Mouse (Mus musculus) left cerebral cortex, adult 2 months (tissue): ENCODE measurements around the gene Gnai2. TPM values are rescaled to one million over a fixed set of nuclear protein-coding genes. Genes with fewer than 3 reads are reported as not detected.
A peak's percentile ranks its signal among the peaks of the same experiment; 100 is the strongest.

Source experiments
- DNase-seq, 2 experiments: peaks; one replicate each; pipeline ENCODE4 v3.0.0; 2021 to 2022; ENCODE audit warnings: low spot score in 2 of 2, mixed read lengths in 1 of 2; ENCODE audit errors: extremely low spot score in 1 of 2
- H3K27ac ChIP-seq: fragments of 200-600 bp; 2 replicates; pipeline ENCODE4 v1.8.1; 2022
- H3K4me3 ChIP-seq: fragments of 200-600 bp; 2 replicates; pipeline ENCODE4 v1.8.1; 2022
- CTCF ChIP-seq: fragments of 200-600 bp; IDR thresholded peaks from 2 replicates; pipeline ENCODE4 v1.8.1; 2022; ENCODE audit warnings: antibody characterized with exemption, mild to moderate bottlenecking, moderate library complexity
- intact Hi-C: fragments of 180-260 bp; cut with DNase I; formaldehyde crosslinking; loops from one replicate; pipeline ENCODE4 v1.15.1; 2025
- total RNA-seq, 2 experiments: library from RNA; stranded (reverse); gene quantifications; 2 replicates each; pipeline ENCODE4 v1.2.3; 2021

The Gnai2 gene
- total RNA-seq, 2 experiments from 2014 or later, result 201 to 213 TPM

DNA sequence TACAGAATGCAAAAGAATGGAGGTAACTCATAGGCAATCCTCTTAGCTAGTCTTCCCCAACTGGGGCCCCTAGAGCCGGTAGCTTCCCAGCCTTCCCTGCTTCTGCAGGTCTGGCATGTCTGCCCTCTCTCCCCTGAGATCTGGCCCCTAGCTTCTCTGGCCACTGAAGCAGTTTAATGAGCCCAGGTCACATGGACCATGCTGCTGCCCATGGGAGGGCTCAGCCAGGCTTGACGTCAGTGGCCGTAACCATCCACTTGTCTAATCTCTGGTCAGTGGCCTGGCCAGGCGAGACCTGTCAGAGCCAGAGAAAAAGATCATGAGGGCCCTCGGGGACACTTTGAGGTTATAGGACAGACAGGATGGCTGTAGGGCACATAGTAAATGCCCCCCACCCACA, 35.1 kb upstream of the Gnai2 start:
- Histone ChIP-seq H3K27ac (no peak overlapping the region), H3K4me3 (no peak overlapping the region)
- DNase-seq, result no peak
- intact Hi-C loops, result no loop called here
- no peak for TF ChIP-seq CTCF

- H3K4me3 ChIP-seq, result no peak within 1 kb of the TSS
- no peak for DNase-seq
- no peak for TF ChIP-seq CTCF
- no peak within 1 kb of the TSS for H3K27ac ChIP-seq
- intact Hi-C loops, result no loop called here
Measured at GRCm38 (mm10) chr9:107669480-107669945, 34.3 kb upstream of the Gnai2 start, which contains the start of gene Slc38a3. Gene Slc38a3 (minus strand): TSS chr9:107669530.

DNA sequence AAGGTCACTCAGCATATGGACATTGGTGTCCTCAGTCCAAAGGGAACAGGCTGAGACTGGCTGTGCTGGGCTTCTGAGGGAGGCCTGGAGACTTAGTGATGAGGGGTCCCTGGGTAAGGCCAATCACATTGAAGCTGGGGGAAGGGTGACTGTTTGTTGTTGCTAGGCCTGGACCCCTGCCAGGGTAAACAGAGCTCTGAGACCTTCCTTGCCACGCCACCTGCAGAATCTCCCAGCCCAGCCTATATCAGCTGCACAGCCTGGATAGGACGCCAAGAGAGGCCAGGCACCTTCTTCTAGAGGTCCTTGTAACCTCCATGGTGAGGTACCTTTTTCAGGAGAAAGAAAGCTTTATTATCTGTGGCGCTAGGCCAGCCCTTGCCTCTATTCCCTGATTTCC, 33.7 kb upstream of the Gnai2 start:
- Histone ChIP-seq H3K27ac (no peak overlapping the region), H3K4me3 (no peak overlapping the region)
- no peak for TF ChIP-seq CTCF
- no peak for DNase-seq
- intact Hi-C loops, result no loop called here

DNA sequence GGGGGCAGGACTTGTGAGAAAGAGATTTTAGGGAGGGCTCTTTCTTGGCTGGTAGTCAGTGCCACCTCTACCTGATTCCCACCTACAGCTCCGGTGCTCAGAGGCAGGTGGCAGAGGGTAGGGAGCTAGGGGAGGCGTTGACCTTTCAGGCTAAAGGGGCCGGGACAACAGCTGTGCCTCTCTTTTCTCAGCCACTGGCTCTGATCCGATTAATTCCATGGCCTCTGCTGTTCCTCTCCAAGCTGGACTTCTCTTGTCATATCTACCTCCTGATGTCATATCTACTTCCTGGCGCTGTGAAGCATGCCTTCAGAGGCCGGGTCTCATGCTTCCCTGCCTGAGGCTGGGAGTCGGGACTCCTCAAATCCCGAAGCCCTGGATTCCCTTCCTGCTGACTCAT, 32.8 kb upstream of the Gnai2 start:
- no peak for TF ChIP-seq CTCF
- Histone ChIP-seq H3K27ac (no peak overlapping the region), H3K4me3 (no peak overlapping the region)
- DNase-seq, result no peak
- intact Hi-C loops, result no loop called here

DNA sequence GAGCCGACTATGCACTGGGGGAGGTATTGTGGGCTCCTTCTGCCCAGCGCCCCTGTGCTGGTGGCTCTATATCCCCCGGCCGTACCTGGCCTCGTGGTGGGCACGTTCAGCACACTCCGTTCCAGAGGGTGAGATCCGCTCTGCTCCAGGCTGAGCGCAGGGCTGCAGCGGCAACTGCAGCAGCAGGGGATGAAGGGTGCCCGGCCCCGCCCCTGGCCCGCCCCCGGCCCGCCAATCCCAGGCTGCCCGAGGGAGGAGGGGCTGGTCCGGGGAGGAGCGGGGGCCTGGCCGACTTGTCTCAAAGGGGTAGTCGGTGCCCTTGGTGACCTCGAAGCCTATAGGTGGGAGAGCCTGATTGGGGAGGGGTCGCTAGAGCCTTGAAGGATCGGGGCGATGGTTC, 32.1 kb upstream of the Gnai2 start:
- intact Hi-C loops, result no loop called here
- no peak for TF ChIP-seq CTCF
- Histone ChIP-seq H3K4me3 (peak overlapping the region; percentile 48), H3K27ac (peak overlapping the region; percentile 76)
- DNase-seq, result peak; percentile 39 to 46

GRCm38 (mm10) chr9:107666751-107667205, 31.6 kb upstream of the Gnai2 start:
- Histone ChIP-seq H3K4me3 (peak overlapping the region; percentile 48), H3K27ac (peak overlapping the region; percentile 76)
- TF ChIP-seq CTCF, result no peak
- DNase-seq, result no peak
- intact Hi-C loops, result no loop called here

DNA sequence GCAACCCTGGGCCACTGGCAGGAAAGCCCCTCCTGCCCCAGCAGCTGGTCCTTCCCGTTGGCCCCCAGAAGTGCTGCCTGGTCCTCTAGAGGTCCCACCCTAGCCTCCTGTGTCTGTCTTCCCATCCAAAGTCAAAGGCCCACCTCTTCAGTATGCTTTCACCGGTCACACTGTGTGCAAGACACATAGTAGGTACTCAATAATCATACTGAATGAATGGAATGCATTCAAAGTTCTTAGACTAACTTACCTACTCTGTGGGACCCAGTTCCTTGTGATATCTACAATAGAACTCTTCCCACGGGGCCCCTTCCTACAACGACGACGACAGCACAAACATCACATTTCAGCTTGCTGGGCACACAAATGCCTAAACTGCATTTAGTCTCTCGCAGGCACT, 30.1 kb upstream of the Gnai2 start:
- TF ChIP-seq CTCF, result no peak
- no peak for DNase-seq
- peak overlapping the region; percentile 48 for H3K4me3 ChIP-seq
- peak overlapping the region; percentile 28; the same call in 1 of the 2 replicates for H3K27ac ChIP-seq
- intact Hi-C loops, result loop anchor here (2.0 kb wide), 1 partner anchor 15 kb away; no protein-coding TSS in a partner anchor

- no peak overlapping the region for H3K4me3 ChIP-seq
- intact Hi-C loops, result no loop called here
- no peak for DNase-seq
- no peak for TF ChIP-seq CTCF
- peak overlapping the region; percentile 64 for H3K27ac ChIP-seq
Measured at GRCm38 (mm10) chr9:107663525-107663924, 28.4 kb upstream of the Gnai2 start.

DNA sequence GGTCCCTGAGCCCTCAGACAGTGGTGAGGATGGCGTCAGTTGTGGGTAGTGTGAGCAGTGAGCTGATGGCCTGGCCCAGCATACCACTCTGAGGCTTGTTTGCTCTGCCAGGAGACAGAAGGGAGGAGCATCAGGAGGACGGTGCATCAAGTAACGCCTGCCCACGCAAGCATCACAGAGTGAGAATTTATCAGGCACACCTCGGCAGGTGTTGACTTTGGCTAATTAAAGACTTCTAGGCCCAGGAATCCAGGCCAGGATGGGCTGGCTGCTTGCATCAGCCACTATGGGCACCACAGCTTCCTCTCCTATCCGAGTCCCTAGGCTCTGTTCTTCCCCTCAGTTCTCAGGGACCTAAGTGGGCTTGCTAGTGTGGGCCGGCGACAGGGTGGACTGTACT, 27.2 kb upstream of the Gnai2 start:
- Histone ChIP-seq H3K27ac (no peak overlapping the region), H3K4me3 (no peak overlapping the region)
- TF ChIP-seq CTCF, result no peak
- no peak for DNase-seq
- intact Hi-C loops, result no loop called here

- no peak for DNase-seq
- no peak overlapping the region for H3K4me3 ChIP-seq
- no peak overlapping the region for H3K27ac ChIP-seq
- no peak for TF ChIP-seq CTCF
- intact Hi-C loops, result no loop called here
Measured at GRCm38 (mm10) chr9:107660777-107661176, 25.6 kb upstream of the Gnai2 start.

DNA sequence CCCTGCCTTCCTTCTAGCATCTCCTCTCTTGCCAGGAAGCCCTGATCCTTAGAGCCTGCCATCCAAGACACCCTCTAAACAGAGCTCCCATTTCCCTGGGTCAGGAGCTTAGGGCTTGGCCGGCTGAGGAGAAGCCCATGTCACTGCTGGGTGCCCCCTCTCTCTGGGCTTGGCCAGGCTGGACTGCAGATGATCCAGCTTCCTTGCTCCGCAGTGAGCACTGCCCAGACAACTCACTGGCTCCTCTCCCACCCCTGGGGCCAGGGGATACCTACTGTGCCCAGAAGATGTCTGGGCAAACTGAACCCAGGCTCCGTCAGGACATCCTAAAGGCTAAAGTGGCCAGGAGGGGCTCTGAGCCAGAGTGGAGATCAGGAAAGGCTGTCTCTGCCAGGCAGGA, 24.8 kb upstream of the Gnai2 start:
- intact Hi-C loops, result no loop called here
- no peak overlapping the region for H3K4me3 ChIP-seq
- no peak for TF ChIP-seq CTCF
- H3K27ac ChIP-seq, result peak overlapping the region; percentile 70
- no peak for DNase-seq

DNA sequence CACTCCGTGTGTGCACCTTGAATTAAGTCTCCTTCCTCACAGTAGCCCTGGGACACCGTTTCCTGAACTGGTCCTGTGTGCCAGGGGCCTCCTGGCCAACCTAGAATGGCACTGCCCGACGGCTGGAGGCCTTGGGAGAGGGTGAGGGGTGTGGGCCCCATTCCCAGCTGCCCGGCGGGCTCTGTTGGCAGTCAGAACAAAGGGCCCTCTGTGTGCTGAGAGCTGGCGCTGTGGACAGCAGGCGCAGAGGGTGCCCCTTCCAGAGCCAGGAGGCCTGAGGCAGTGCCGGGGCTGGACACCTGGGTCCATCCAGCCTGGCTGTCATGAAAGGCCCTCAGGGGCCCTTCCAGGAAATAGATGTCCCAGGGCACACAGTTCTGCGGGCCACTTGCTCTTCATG, 24.4 kb upstream of the Gnai2 start:
- DNase-seq, result peak; percentile 40 to 73

DNA sequence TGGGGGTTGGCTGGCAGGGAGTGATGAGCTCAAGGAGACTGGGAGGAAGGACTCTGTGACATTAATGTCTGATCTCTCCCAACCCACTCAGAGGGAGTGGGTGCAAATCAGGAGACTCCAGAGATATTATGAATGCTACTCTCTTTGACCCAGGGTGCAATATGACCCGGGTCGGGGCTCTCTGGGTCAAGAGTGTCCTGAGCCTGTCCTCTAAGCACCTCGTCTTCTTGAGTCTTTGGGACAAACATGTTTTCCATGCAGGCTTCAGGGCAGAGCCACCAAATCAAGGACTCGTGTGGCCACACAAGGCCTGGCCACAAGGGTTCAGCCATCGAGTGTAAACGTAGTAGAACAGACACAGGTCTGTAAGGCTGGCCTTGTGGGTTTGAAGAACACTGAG, 22.9 kb upstream of the Gnai2 start:
- no peak for TF ChIP-seq CTCF
- no peak for DNase-seq
- intact Hi-C loops, result no loop called here
- Histone ChIP-seq H3K4me3 (no peak overlapping the region), H3K27ac (no peak overlapping the region)

More for the DNA sequence above, 24.4 kb upstream of the Gnai2 start:
- no peak for TF ChIP-seq CTCF
- H3K27ac ChIP-seq, result peak overlapping the region; percentile 70; the same call in 1 of the 2 replicates
- no peak overlapping the region for H3K4me3 ChIP-seq
- intact Hi-C loops, result no loop called here
